Mouse (Mus musculus): Measurements from ENCODE around the gene Tbc1d14. TPM values are rescaled to one million over a fixed set of nuclear protein-coding genes. Genes with fewer than 3 reads are reported as not detected.

Gene Tbc1d14
- total RNA-seq, 1 experiment: 12.5 TPM

GRCm38 (mm10) chr5:36481114-36481513 lies 112.0 kb downstream of the Tbc1d14 start:
- peaks cover 0 to 8% of the 10 kb centered on the region in 2 experiments; a peak in 1 of 4 replicates for H3K4me1 ChIP-seq (ENCODE audit: control insufficient read depth in 2 of 2, insufficient read depth in 2 of 2, low read length in 2 of 2, poor library complexity in 1 of 2)
- H3K27ac ChIP-seq (ENCODE audit: insufficient read depth, low read depth, low read length, poor library complexity, severe bottlenecking): no peak overlapping the region
- no peak for DNase-seq (ENCODE audit: low read depth, low spot score)
- in situ Hi-C loops (cut with MboI; ENCODE audit: low sequenced_read_pairs in 2 of 2, unreplicated experiment in 2 of 2): no loop called here
- no peaks in the 10 kb centered on the region for H3K9me3 ChIP-seq (ENCODE audit: control insufficient read depth, insufficient read depth, low read depth, low read length)
- H3K4me3 ChIP-seq (ENCODE audit: insufficient read depth in 1 of 2, low read depth in 1 of 2, low read length in 2 of 2, poor library complexity in 1 of 2, severe bottlenecking in 1 of 2): no peak overlapping the region
- H3K36me3 ChIP-seq (ENCODE audit: control insufficient read depth, insufficient read depth, low read length, poor library complexity, severe bottlenecking): no peaks in the 10 kb centered on the region; the same call in 1 of the 2 replicates
- no peak overlapping the region for H3K9ac ChIP-seq (ENCODE audit: insufficient read depth, low read depth, low read length, poor library complexity, severe bottlenecking)
- TF ChIP-seq HCFC1 (IDR thresholded peaks at IDR 0.05; ENCODE audit: borderline replicate concordance, insufficient read depth, low read length) (no peak), CHD2 (IDR thresholded peaks at IDR 0.05; ENCODE audit: low read depth, low read length) (no peak), ZC3H11A (IDR thresholded peaks at IDR 0.05; ENCODE audit: borderline replicate concordance, low read depth, low read length) (no peak), ZNF384 (IDR thresholded peaks at IDR 0.05; ENCODE audit: low read depth, low read length) (no peak), MAFK (IDR thresholded peaks at IDR 0.05; ENCODE audit: insufficient read depth, low read depth, low read length) (no peak)

GRCm38 (mm10) chr5:36480398-36480797 lies 112.7 kb downstream of the Tbc1d14 start:
- in situ Hi-C loops (cut with MboI; ENCODE audit: low sequenced_read_pairs in 2 of 2, unreplicated experiment in 2 of 2): no loop called here
- Histone ChIP-seq H3K9ac (ENCODE audit: insufficient read depth, low read depth, low read length, poor library complexity, severe bottlenecking) (no peak overlapping the region), H3K4me1 (ENCODE audit: control insufficient read depth in 2 of 2, insufficient read depth in 2 of 2, low read length in 2 of 2, poor library complexity in 1 of 2) (peaks cover 0 to 8% of the 10 kb centered on the region in 2 experiments; a peak in 1 of 4 replicates), H3K36me3 (ENCODE audit: control insufficient read depth, insufficient read depth, low read length, poor library complexity, severe bottlenecking) (no peaks in the 10 kb centered on the region; the same call in 1 of the 2 replicates), H3K9me3 (ENCODE audit: control insufficient read depth, insufficient read depth, low read depth, low read length) (no peaks in the 10 kb centered on the region), H3K4me3 (ENCODE audit: insufficient read depth in 1 of 2, low read depth in 1 of 2, low read length in 2 of 2, poor library complexity in 1 of 2, severe bottlenecking in 1 of 2) (no peak overlapping the region), H3K27ac (ENCODE audit: insufficient read depth, low read depth, low read length, poor library complexity, severe bottlenecking) (no peak overlapping the region)
- TF ChIP-seq CHD2 (IDR thresholded peaks at IDR 0.05; ENCODE audit: low read depth, low read length) (no peak), HCFC1 (IDR thresholded peaks at IDR 0.05; ENCODE audit: borderline replicate concordance, insufficient read depth, low read length) (no peak), MAFK (IDR thresholded peaks at IDR 0.05; ENCODE audit: insufficient read depth, low read depth, low read length) (no peak), ZNF384 (IDR thresholded peaks at IDR 0.05; ENCODE audit: low read depth, low read length) (no peak), ZC3H11A (IDR thresholded peaks at IDR 0.05; ENCODE audit: borderline replicate concordance, low read depth, low read length) (no peak)
- DNase-seq (ENCODE audit: low read depth, low spot score): no peak

- in situ Hi-C loops (cut with MboI; ENCODE audit: low sequenced_read_pairs in 2 of 2, unreplicated experiment in 2 of 2): no loop called here
- peaks cover 0 to 3% of the 10 kb centered on the region in 2 experiments; a peak in 1 of 4 replicates for H3K4me1 ChIP-seq (ENCODE audit: control insufficient read depth in 2 of 2, insufficient read depth in 2 of 2, low read length in 2 of 2, poor library complexity in 1 of 2)
- no peaks in the 10 kb centered on the region for H3K9me3 ChIP-seq (ENCODE audit: control insufficient read depth, insufficient read depth, low read depth, low read length)
- no peak overlapping the region for H3K9ac ChIP-seq (ENCODE audit: insufficient read depth, low read depth, low read length, poor library complexity, severe bottlenecking)
- no peak for DNase-seq (ENCODE audit: low read depth, low spot score)
- H3K27ac ChIP-seq (ENCODE audit: insufficient read depth, low read depth, low read length, poor library complexity, severe bottlenecking): no peak overlapping the region
- TF ChIP-seq HCFC1 (IDR thresholded peaks at IDR 0.05; ENCODE audit: borderline replicate concordance, insufficient read depth, low read length): no peak
- no peak for TF ChIP-seq ZC3H11A (IDR thresholded peaks at IDR 0.05; ENCODE audit: borderline replicate concordance, low read depth, low read length)
- TF ChIP-seq CHD2 (IDR thresholded peaks at IDR 0.05; ENCODE audit: low read depth, low read length): no peak
- no peak for TF ChIP-seq ZNF384 (IDR thresholded peaks at IDR 0.05; ENCODE audit: low read depth, low read length)
- no peak for TF ChIP-seq MAFK (IDR thresholded peaks at IDR 0.05; ENCODE audit: insufficient read depth, low read depth, low read length)
- no peaks in the 10 kb centered on the region; the same call in 1 of the 2 replicates for H3K36me3 ChIP-seq (ENCODE audit: control insufficient read depth, insufficient read depth, low read length, poor library complexity, severe bottlenecking)
- H3K4me3 ChIP-seq (ENCODE audit: insufficient read depth in 1 of 2, low read depth in 1 of 2, low read length in 2 of 2, poor library complexity in 1 of 2, severe bottlenecking in 1 of 2): no peak overlapping the region
These were observed 113.3 kb downstream of the Tbc1d14 start for GRCm38 (mm10) chr5:36479735-36480134.

- H3K9ac ChIP-seq (ENCODE audit: insufficient read depth, low read depth, low read length, poor library complexity, severe bottlenecking): no peak overlapping the region
- H3K27ac ChIP-seq (ENCODE audit: insufficient read depth, low read depth, low read length, poor library complexity, severe bottlenecking): no peak overlapping the region
- H3K36me3 ChIP-seq (ENCODE audit: control insufficient read depth, insufficient read depth, low read length, poor library complexity, severe bottlenecking): peaks cover 3% of the 10 kb centered on the region; the same call in 1 of the 2 replicates
- H3K4me3 ChIP-seq (ENCODE audit: insufficient read depth in 1 of 2, low read depth in 1 of 2, low read length in 2 of 2, poor library complexity in 1 of 2, severe bottlenecking in 1 of 2): no peak overlapping the region
- in situ Hi-C loops (cut with MboI; ENCODE audit: low sequenced_read_pairs in 2 of 2, unreplicated experiment in 2 of 2): no loop called here
- TF ChIP-seq MAFK (IDR thresholded peaks at IDR 0.05; ENCODE audit: insufficient read depth, low read depth, low read length): no peak
- TF ChIP-seq HCFC1 (IDR thresholded peaks at IDR 0.05; ENCODE audit: borderline replicate concordance, insufficient read depth, low read length): no peak
- TF ChIP-seq ZC3H11A (IDR thresholded peaks at IDR 0.05; ENCODE audit: borderline replicate concordance, low read depth, low read length): no peak
- TF ChIP-seq ZNF384 (IDR thresholded peaks at IDR 0.05; ENCODE audit: low read depth, low read length): no peak
- TF ChIP-seq CHD2 (IDR thresholded peaks at IDR 0.05; ENCODE audit: low read depth, low read length): no peak
- H3K4me1 ChIP-seq (ENCODE audit: control insufficient read depth in 2 of 2, insufficient read depth in 2 of 2, low read length in 2 of 2, poor library complexity in 1 of 2): 0 out of 4 replicates have a peak, but pooled peaks cover 0 to 3% of the 10 kb centered on the region in 2 experiments
- H3K9me3 ChIP-seq (ENCODE audit: control insufficient read depth, insufficient read depth, low read depth, low read length): no peaks in the 10 kb centered on the region
- no peak for DNase-seq (ENCODE audit: low read depth, low spot score)
These were observed 114.3 kb downstream of the Tbc1d14 start for GRCm38 (mm10) chr5:36478540-36479420.
